Mouse (Mus musculus) lung, adult 10 weeks (tissue): ENCODE measurements around the gene Gm45261. TPM values are rescaled to one million over a fixed set of nuclear protein-coding genes. Genes with fewer than 3 reads are reported as not detected.

ENCODE experiments used
- polyA plus RNA-seq: library from polyadenylated mRNA; stranded (reverse); fragments of 350-450 nt; fragmentation: Illumina TruSeq; extraction: RNeasy Lipid Tissue Mini Kit (QIAGEN cat#74804); gene quantifications from one replicate; pipeline ENCODE4 v1.2.3, GENCODE M21; 2014; ENCODE audit warnings: low read depth, low replicate concordance; ENCODE audit not compliant: insufficient read depth

Gene Gm45261
- not detected for polyA plus RNA-seq

GRCm38 (mm10) chr1:80461348-80461747, at the start of gene Gm45261:
TSS of gene Gm45261 (minus strand) at chr1:80461448.

Other genes starting within 250 kb of the Gm45261 start
- 0.61 TPM for gene Fam124b, start 243.0 kb downstream of the Gm45261 start, polyA plus RNA-seq
- 43.0 TPM for gene Cul3, start 121.0 kb downstream of the Gm45261 start, polyA plus RNA-seq